Mouse (Mus musculus): Measurements from ENCODE around the gene Zdhhc7.

Zdhhc7 gene

GRCm38 (mm10) chr8:120113758-120114255 lies 12.5 kb upstream of the Zdhhc7 start, which contains the start of gene 6430548M08Rik:
6430548M08Rik (plus strand) TSS chr8:120114152.
- peak; percentile 100 for DNase-seq

- no peak for DNase-seq
Measured at GRCm38 (mm10) chr8:120113306-120113705, 12.0 kb upstream of the Zdhhc7 start.

GRCm38 (mm10) chr8:120112535-120112934 lies 11.3 kb upstream of the Zdhhc7 start:
- DNase-seq, result no peak

- no peak for DNase-seq
Measured at GRCm38 (mm10) chr8:120111382-120111781, 10.1 kb upstream of the Zdhhc7 start.

- DNase-seq, result no peak
Measured at GRCm38 (mm10) chr8:120110966-120111365, 9.7 kb upstream of the Zdhhc7 start.

- DNase-seq, result no peak
Measured at GRCm38 (mm10) chr8:120109149-120109548, 7.9 kb upstream of the Zdhhc7 start.

- DNase-seq, result no peak
Measured at GRCm38 (mm10) chr8:120104721-120105272, 3.5 kb upstream of the Zdhhc7 start.

- DNase-seq, result no peak
Measured at GRCm38 (mm10) chr8:120103916-120104315, 2.6 kb upstream of the Zdhhc7 start.

GRCm38 (mm10) chr8:120100388-120101067 lies 754 bp downstream of the Zdhhc7 start:
- DNase-seq, result no peak

GRCm38 (mm10) chr8:120096486-120096885 lies 4.8 kb downstream of the Zdhhc7 start:
- DNase-seq, result no peak

- DNase-seq, result no peak
Measured at GRCm38 (mm10) chr8:120094801-120095200, 6.5 kb downstream of the Zdhhc7 start.

GRCm38 (mm10) chr8:120093103-120093502 lies 8.2 kb downstream of the Zdhhc7 start:
- DNase-seq, result no peak

GRCm38 (mm10) chr8:120091032-120091431 lies 10.2 kb downstream of the Zdhhc7 start:
- DNase-seq, result no peak

- no peak for DNase-seq
Measured at GRCm38 (mm10) chr8:120089511-120089910, 11.8 kb downstream of the Zdhhc7 start.

- DNase-seq, result no peak
Measured at GRCm38 (mm10) chr8:120084783-120085182, 16.5 kb downstream of the Zdhhc7 start.

- DNase-seq, result no peak
Measured at GRCm38 (mm10) chr8:120083261-120083660, 18.0 kb downstream of the Zdhhc7 start.

- DNase-seq, result no peak
Measured at GRCm38 (mm10) chr8:120079361-120079760, 21.9 kb downstream of the Zdhhc7 start.

- DNase-seq, result peak; percentile 88
Measured at GRCm38 (mm10) chr8:120078080-120078479, 23.2 kb downstream of the Zdhhc7 start.

GRCm38 (mm10) chr8:120075347-120075746 lies 25.9 kb downstream of the Zdhhc7 start:
- no peak for DNase-seq

- no peak for DNase-seq
Measured at GRCm38 (mm10) chr8:120074516-120074915, 26.8 kb downstream of the Zdhhc7 start.

GRCm38 (mm10) chr8:120072827-120073226 lies 28.5 kb downstream of the Zdhhc7 start:
- no peak for DNase-seq

- no peak for DNase-seq
Measured at GRCm38 (mm10) chr8:120072259-120072658, 29.0 kb downstream of the Zdhhc7 start.

GRCm38 (mm10) chr8:120071684-120072083 lies 29.6 kb downstream of the Zdhhc7 start:
- peak; percentile 79 for DNase-seq

- DNase-seq, result peak; percentile 50
Measured at GRCm38 (mm10) chr8:120067936-120068668, 33.2 kb downstream of the Zdhhc7 start.
